Mouse (Mus musculus): ENCODE measurements at regions not wholly inside any gene's neighbourhood (a gene's known extent, or its start where the extent isn't known, plus 50 kb on each side); places are given as distances from the start of the nearest gene placed in this dataset.

GRCm38 (mm10) chr7:65772845-65773244 is 81.9 kb downstream of the Tm2d3 start:
- no peak for DNase-seq (ENCODE audit: low spot score)
- WGBS = 79% methylated on average over 3 of the region's 3 CpGs
- Histone ChIP-seq H3K27me3 (replicated peaks; ENCODE audit: low read depth, poor library complexity, severe bottlenecking) (no peaks in the 10 kb centered on the region), H3K9me3 (no peaks in the 10 kb centered on the region), H3K4me1 (no peaks in the 10 kb centered on the region), H3K27ac (replicated peaks) (no peak overlapping the region), H3K4me3 (no peak overlapping the region), H3K36me3 (replicated peaks) (no peaks in the 10 kb centered on the region)

GRCm38 (mm10) chr7:65773948-65774347 is 83.0 kb downstream of the Tm2d3 start:
- Histone ChIP-seq H3K36me3 (replicated peaks) (no peaks in the 10 kb centered on the region), H3K27ac (replicated peaks) (no peak overlapping the region), H3K27me3 (replicated peaks; ENCODE audit: low read depth, poor library complexity, severe bottlenecking) (no peaks in the 10 kb centered on the region), H3K4me1 (no peaks in the 10 kb centered on the region), H3K4me3 (no peak overlapping the region), H3K9me3 (no peaks in the 10 kb centered on the region)
- 74% methylated on average over 2 of the region's 2 CpGs for WGBS
- no peak for DNase-seq (ENCODE audit: low spot score)

DNA sequence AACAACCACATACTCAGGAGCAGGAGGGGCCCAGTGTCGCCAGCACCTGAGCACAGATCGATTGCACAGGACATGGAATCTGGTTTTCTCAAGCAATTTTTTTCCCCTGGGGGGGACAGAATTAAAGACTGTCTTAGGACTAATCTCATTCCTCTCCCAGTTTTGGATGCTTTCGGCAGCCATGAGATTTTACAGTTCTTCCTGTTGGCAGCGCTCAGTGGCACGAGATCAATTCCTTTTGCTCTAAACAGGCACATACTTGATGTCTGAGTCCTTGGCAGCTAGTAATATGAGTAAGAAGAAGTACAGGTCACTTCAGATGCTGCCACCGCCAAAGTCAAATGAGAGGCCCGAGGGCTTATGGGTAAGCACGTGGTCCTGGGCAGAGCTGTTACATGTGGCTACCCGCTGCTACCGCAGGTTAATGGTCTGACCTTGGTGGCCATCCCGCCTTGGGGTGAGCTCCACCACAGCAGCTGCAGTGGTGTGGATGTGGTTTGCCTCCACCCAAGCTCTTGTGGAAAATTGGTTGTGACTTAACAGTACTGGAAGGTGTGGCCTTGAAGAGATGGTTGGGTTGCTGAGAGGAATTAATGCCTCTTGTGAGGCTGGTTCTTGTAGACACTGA is 83.5 kb downstream of the Tm2d3 start:
- H3K4me3 ChIP-seq = no peak overlapping the region
- no peak for DNase-seq (ENCODE audit: low spot score)
- H3K27ac ChIP-seq (replicated peaks) = no peak overlapping the region
- H3K27me3 ChIP-seq (replicated peaks; ENCODE audit: low read depth, poor library complexity, severe bottlenecking) = no peaks in the 10 kb centered on the region
- H3K36me3 ChIP-seq (replicated peaks) = no peaks in the 10 kb centered on the region
- 93% methylated on average over 11 of the region's 11 CpGs for WGBS
- no peaks in the 10 kb centered on the region for H3K4me1 ChIP-seq
- no peaks in the 10 kb centered on the region for H3K9me3 ChIP-seq

DNA sequence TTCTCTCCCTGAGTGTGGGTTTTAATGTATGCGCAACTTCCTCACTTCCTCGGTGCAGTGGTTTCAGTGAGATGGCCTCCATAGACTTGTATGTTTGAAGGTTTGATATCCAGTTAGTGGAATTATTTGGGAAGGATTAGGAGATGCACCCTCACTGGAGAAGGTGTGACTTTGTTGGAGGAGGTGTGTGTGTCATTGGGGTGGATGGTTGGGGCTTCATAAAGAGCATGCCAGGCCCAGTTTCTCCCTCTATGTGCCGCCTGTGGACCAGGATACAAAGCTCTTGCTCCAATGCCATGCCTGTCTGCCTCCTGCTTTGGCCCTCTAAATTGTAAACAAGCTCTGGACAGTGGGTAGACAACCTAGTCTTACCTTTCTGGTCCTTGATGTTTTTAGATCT is 84.0 kb downstream of the Tm2d3 start:
- Histone ChIP-seq H3K9me3 (no peaks in the 10 kb centered on the region), H3K4me3 (no peak overlapping the region), H3K36me3 (replicated peaks) (no peaks in the 10 kb centered on the region), H3K4me1 (peaks cover under 1% of the 10 kb centered on the region), H3K27me3 (replicated peaks; ENCODE audit: low read depth, poor library complexity, severe bottlenecking) (no peaks in the 10 kb centered on the region), H3K27ac (replicated peaks) (no peak overlapping the region)
- no peak for DNase-seq (ENCODE audit: low spot score)
- WGBS = 89% methylated on average over 3 of the region's 3 CpGs

- WGBS = 82% methylated on average over 14 of the region's 14 CpGs
- Histone ChIP-seq H3K27me3 (replicated peaks; ENCODE audit: low read depth, poor library complexity, severe bottlenecking) (0 out of 2 replicates have a peak, but pooled peaks cover 6% of the 10 kb centered on the region), H3K4me1 (peaks cover 10% of the 10 kb centered on the region), H3K9me3 (no peaks in the 10 kb centered on the region), H3K4me3 (no peak overlapping the region), H3K27ac (replicated peaks) (no peak overlapping the region), H3K36me3 (replicated peaks) (no peaks in the 10 kb centered on the region)
- no peak for DNase-seq (ENCODE audit: low spot score)
Observed at GRCm38 (mm10) chr7:65779716-65780372, 81.7 kb upstream of the Pcsk6 start.

GRCm38 (mm10) chr7:65780578-65781370 is 80.8 kb upstream of the Pcsk6 start:
- Histone ChIP-seq H3K4me1 (peaks cover 10% of the 10 kb centered on the region), H3K27ac (replicated peaks) (no peak overlapping the region), H3K36me3 (replicated peaks) (no peaks in the 10 kb centered on the region), H3K27me3 (replicated peaks; ENCODE audit: low read depth, poor library complexity, severe bottlenecking) (0 out of 2 replicates have a peak, but pooled peaks cover 6% of the 10 kb centered on the region), H3K4me3 (no peak overlapping the region), H3K9me3 (no peaks in the 10 kb centered on the region)
- no peak for DNase-seq (ENCODE audit: low spot score)
- WGBS = 60% methylated on average over 9 of the region's 9 CpGs

DNA sequence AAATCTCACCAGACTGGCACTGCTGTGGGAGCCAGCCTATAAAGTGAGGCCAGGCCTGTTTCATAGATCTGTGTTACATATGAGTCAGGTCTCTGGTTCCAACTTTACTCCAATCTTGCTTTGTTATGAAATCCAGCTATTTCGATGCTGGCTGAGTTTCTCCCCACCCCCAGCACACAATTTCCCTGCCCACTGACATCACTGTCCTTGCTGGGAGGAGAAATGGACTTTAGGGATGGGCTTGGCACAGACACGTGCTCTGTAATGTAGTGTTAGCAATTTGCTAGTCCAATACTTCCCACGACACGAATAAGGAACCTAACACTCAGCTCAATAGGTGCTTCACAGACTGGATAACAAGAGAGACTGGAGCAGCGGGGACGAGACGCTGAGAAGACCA is 79.5 kb upstream of the Pcsk6 start:
- Histone ChIP-seq H3K4me1 (peaks cover 12% of the 10 kb centered on the region), H3K27ac (replicated peaks) (no peak overlapping the region), H3K4me3 (no peak overlapping the region), H3K27me3 (replicated peaks; ENCODE audit: low read depth, poor library complexity, severe bottlenecking) (0 out of 2 replicates have a peak, but pooled peaks cover 6% of the 10 kb centered on the region), H3K36me3 (replicated peaks) (no peaks in the 10 kb centered on the region), H3K9me3 (no peaks in the 10 kb centered on the region)
- no peak for DNase-seq (ENCODE audit: low spot score)
- 87% methylated on average over 7 of the region's 7 CpGs for WGBS

GRCm38 (mm10) chr7:65783773-65784172 is 77.8 kb upstream of the Pcsk6 start:
- peaks cover 12% of the 10 kb centered on the region for H3K4me1 ChIP-seq
- 0 out of 2 replicates have a peak, but pooled peaks cover 6% of the 10 kb centered on the region for H3K27me3 ChIP-seq (replicated peaks; ENCODE audit: low read depth, poor library complexity, severe bottlenecking)
- no peaks in the 10 kb centered on the region for H3K36me3 ChIP-seq (replicated peaks)
- H3K9me3 ChIP-seq = no peaks in the 10 kb centered on the region
- 39% methylated on average over 4 of the region's 4 CpGs for WGBS
- no peak for DNase-seq (ENCODE audit: low spot score)
- no peak overlapping the region for H3K4me3 ChIP-seq
- no peak overlapping the region for H3K27ac ChIP-seq (replicated peaks)

- Histone ChIP-seq H3K27ac (replicated peaks) (no peak overlapping the region), H3K9me3 (no peaks in the 10 kb centered on the region), H3K27me3 (replicated peaks; ENCODE audit: low read depth, poor library complexity, severe bottlenecking) (0 out of 2 replicates have a peak, but pooled peaks cover 6% of the 10 kb centered on the region), H3K4me1 (peaks cover 6% of the 10 kb centered on the region; the same call in 1 of the 2 replicates), H3K4me3 (no peak overlapping the region), H3K36me3 (replicated peaks) (no peaks in the 10 kb centered on the region)
- WGBS = 51% methylated on average over 2 of the region's 2 CpGs
- no peak for DNase-seq (ENCODE audit: low spot score)
Observed at GRCm38 (mm10) chr7:65786916-65787315, 74.6 kb upstream of the Pcsk6 start.

DNA sequence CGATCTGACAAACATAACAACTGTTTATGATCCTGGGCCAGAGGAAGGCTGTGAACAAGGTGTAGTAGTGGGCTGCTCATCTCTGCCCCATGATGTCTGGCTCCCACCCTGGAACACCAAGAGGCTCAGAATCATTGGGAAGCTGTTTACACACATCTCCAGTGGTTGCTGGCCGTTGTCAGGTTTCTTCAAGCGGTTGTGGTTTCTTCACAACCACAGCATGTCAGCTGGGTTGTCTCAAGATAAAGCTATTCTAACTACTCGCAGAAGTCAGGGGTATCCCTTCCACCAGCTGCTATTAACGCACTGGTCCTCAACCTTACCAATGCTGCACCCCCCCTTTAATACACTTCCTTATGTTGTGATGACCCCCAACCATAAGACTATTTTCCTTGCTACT is 73.7 kb upstream of the Pcsk6 start:
- Histone ChIP-seq H3K9me3 (no peaks in the 10 kb centered on the region), H3K36me3 (replicated peaks) (no peaks in the 10 kb centered on the region), H3K27ac (replicated peaks) (no peak overlapping the region), H3K4me1 (peaks cover 6% of the 10 kb centered on the region; the same call in 1 of the 2 replicates), H3K4me3 (no peak overlapping the region), H3K27me3 (replicated peaks; ENCODE audit: low read depth, poor library complexity, severe bottlenecking) (no peaks in the 10 kb centered on the region)
- WGBS = 95% methylated on average over 5 of the region's 5 CpGs
- DNase-seq (ENCODE audit: low spot score) = no peak

GRCm38 (mm10) chr7:65790264-65790663 is 71.3 kb upstream of the Pcsk6 start:
- Histone ChIP-seq H3K9me3 (no peaks in the 10 kb centered on the region), H3K4me1 (peaks cover 6% of the 10 kb centered on the region; the same call in 1 of the 2 replicates), H3K27me3 (replicated peaks; ENCODE audit: low read depth, poor library complexity, severe bottlenecking) (no peaks in the 10 kb centered on the region), H3K27ac (replicated peaks) (no peak overlapping the region), H3K4me3 (no peak overlapping the region), H3K36me3 (replicated peaks) (no peaks in the 10 kb centered on the region)
- no peak for DNase-seq (ENCODE audit: low spot score)
- 66% methylated on average over 6 of the region's 6 CpGs for WGBS

DNA sequence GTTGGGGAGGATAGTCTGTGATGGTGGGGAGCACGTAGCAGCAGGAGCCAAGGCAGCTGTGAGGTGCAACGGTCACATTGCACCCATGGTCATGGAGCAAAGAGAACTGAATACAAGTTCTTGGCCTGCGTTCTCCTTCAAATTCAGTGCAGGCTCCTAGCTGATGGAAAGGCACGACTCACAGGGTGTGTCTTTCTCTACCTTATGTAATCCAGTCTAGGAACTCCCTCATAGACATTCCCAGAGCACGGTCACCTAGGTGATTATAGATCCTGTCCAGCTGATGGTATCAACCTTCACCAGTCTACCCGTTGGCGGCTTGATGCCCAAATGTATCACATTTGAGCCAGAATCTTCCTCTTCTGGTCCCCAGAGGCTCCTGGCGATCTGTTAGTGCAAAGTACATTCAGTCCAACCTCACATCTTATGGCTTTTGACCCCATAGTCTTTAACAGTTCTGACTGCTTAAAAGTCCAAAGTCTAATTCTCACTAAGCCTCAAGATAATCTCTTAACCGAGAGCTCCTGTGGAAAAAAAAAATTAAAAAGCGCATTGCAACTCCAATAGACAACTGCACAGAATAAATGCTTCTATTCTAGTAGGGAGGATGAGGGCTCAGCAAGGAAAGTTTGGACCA is 69.2 kb upstream of the Pcsk6 start:
- WGBS = 89% methylated on average over 10 of the region's 10 CpGs
- no peak for DNase-seq (ENCODE audit: low spot score)
- H3K4me1 ChIP-seq = peaks cover 3% of the 10 kb centered on the region; the same call in 1 of the 2 replicates
- H3K36me3 ChIP-seq (replicated peaks) = no peaks in the 10 kb centered on the region
- no peak overlapping the region for H3K4me3 ChIP-seq
- no peaks in the 10 kb centered on the region for H3K9me3 ChIP-seq
- no peaks in the 10 kb centered on the region for H3K27me3 ChIP-seq (replicated peaks; ENCODE audit: low read depth, poor library complexity, severe bottlenecking)
- H3K27ac ChIP-seq (replicated peaks) = no peak overlapping the region
